Mouse (Mus musculus) cerebellum, adult 18-20 months (tissue): ENCODE data around the gene Slc24a3.
A peak's percentile ranks its signal among the peaks of the same experiment; 100 is the strongest.

Experiments used
- DNase-seq, 2 experiments: peaks; one replicate each; pipeline ENCODE4 v3.0.0; 2021

Slc24a3 gene

DNA sequence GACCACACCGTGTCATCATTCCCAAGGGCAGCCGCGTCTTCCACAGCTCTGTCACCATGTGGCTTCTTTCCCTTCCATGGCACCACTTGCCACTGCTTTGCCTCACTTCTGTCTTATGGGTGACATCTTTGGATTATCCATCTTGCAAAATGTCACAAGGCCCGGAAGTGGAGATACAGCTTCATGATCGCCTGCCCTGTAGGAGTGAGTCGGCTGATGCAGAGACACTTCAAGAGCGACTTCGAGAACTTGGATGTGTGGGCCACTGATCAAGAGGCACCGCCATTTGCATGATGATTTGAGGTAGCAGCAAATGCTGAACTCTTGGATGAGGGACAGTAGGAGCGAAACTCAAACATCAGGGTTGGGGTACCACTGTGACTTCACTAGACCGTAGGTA, 46.0 kb downstream of the Slc24a3 start:
- DNase-seq, result no peak

DNA sequence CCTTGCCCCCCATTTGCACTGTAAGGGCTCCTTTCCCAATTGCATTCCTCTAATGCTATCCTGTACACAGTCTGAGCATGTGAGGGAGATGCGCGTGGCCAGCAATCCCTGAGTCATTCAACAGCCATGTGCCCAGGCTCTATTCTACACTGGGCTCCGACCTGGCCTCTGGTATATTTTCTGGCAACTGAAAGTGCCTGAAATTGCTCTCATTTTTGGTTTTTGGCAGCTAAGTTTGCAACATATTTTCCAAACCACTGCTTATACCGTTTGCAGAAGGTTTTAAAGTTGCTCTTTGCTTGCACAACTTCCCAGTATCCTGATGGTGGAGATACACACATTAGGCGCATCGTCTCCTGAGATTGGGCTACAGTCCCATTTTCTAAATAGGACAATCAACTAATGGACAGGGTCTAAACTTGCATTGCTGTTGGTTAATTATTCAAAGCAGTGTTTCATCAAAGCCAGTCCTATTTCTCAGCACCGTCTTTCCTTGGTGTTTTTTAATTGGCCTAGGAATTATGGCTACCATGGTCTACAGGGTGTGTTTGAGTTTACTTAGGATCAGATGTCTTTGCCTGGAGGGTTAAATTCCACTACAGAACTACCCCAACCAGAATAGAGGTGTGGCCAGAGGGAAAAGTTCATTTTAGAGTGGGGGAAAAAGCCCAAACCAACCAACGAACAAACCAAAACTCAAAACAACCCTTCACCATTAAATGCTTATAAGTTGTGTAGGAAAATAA, 46.7 kb downstream of the Slc24a3 start:
- DNase-seq, result no peak

DNA sequence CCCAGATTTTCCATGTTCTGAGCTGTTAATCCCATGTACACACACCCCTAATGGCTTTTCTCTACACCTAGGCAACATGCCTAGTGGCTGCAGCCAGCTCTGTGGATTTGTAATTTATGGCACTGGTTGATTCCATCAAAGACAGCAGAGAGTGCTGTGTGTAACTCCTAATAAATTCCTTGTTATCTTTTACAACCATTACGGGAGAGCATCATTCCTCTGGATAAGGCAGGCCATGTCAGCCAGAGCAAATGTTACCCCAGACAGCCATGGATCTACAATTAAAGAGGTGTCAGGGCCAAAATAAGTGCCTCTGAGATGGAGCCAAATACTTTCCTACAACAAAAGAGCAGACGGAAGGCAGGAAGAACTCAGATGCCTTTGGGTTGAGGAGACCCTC, 49.0 kb downstream of the Slc24a3 start:
- DNase-seq, result no peak

DNA sequence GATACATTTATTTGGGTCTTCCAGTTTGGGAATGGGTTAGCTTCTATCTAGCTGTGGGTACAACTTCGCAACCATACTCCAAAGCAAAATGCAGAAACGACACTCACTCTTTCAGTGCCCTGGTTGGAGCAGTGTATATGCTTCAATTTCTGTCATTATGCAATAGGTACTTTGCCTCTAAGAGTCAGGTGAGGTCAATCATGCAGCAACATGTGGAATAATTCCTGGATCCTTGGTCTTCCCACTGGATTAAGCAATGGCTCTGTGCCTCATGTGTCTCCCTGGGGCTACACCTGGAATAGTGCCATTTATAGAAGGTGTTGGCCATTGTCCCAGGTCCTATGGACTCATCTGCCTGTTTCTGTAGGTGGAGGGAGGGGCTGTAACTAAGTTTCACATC, 49.9 kb downstream of the Slc24a3 start:
- no peak for DNase-seq

DNA sequence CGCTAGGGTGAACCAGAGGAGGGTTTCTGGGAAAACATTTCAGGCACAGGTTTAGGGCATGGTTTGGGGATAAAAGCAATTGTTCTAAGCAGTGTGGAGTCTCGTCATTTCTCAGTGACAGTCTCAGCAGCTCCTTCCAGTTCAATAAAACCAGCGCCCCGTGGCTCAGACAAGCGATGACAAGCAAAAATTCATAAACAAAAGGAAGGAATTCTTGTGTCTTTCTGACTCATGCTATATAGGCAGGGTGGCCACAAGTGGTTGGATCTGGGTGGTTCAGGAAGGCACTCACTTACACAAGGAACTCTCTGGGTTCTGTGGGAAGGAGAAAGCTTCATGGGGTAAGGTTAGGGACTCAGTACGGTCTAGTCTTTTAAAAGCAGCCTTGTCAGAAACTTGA, 51.7 kb downstream of the Slc24a3 start:
- DNase-seq, result no peak

DNA sequence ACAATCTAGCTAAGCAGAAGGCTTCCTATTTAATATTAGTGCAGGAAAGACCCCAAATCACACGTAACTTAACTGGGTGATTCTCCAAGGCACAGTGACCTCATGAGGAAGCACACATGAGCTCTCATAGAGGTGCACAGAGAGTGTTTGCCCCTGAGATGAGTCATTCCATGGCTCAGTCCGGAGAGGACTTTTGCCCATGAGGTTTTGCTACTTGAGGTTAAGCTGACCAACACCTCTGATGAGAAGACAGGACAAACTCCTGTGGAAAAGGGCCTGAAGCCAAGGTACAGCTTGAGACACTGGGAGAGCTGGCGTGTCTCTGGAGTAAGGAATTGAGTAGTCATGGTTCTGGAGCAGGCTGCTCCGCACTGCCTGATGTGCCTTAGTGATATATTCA, 56.1 kb downstream of the Slc24a3 start:
- DNase-seq, result no peak

DNA sequence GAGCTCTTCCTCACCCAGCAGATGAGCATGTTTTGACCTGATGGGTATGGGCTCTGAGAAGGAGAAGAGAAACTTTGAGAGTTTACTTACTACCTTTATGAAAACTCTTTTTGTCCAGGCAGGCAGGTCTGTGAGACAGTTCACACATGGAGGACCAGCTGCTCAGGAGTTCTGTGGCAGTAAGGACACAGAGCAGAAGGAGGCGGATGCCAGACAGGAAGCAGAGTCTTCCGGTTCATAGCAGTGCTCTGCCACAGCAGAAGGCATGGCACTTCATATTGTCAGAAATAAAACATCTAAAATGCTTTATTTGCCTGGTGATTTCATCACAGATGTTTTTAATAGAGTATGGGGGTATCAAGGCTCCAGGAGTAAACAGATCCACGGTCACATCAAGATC, 58.1 kb downstream of the Slc24a3 start:
- peak in 1 of 2 experiments; percentile 11 for DNase-seq

DNA sequence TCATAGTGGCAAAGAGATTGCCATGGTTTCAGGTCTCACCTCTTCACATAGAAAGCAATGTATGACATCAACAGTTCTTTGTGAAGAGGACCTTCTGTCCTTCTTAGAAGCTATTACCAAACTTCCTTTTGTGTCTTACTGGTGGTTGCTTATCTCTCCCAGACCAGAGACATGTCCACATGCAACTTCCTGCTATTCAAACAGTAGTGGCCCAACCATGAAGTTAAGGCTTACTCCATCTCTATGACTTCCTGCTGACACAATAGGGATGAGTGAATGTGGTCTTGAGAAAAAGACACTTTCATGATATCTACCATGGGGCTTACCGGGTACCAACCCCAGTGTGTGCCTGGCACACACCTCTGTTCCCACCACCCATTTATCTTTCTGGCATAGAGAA, 58.5 kb downstream of the Slc24a3 start:
- DNase-seq, result no peak

DNA sequence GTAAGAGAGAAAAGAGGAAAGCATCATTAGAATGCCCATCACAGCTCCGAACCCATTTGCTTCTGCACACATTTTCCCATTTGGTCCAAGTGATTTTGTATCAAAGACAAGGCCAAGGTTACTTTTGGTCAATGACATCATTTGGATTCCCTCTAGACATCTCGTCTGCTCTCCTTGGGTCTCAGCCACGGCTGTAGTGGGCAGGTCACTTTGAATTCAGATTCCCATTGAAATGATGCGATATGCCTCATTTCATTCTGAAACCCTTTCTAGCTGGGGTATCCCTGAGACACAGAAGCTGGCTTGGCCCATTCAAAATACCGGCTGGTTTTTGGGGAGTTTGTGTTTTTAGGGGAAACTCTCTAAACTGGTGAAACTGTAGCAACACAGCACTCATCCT, 59.8 kb downstream of the Slc24a3 start:
- DNase-seq, result no peak

DNA sequence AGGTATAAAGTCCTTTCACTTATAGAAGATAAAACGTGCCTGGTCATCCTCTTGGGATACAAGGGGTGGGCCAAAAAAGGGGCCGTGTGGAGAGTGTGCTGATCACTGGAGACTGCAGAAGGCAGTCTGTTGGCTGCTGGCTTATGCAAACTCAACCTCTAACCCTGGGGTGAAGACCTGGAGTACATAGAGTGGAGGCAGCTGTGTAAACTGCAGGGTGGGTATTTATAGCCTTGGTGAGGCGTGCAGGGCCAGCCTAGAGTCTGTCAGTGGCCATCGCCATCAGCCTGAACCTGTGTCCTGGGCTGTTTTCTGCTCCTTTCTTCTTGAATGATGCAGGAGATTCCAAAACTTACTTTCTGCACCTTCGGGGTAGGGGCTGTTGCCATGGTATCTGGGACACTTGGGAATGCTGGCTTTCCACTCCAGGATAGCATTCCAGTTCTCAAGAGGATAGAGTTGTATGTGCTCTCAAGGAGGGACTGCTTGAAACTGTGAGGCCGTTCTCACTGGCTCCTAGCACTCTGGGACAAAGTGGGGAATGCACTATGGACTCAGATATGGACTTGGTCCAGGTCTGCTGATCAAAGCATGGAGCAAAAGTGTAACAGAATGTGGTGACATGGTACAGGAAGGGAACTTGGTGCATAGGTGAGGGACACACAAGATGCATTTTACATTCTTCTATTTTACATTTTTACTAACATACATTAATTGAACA, 65.4 kb downstream of the Slc24a3 start:
- DNase-seq, result no peak

DNA sequence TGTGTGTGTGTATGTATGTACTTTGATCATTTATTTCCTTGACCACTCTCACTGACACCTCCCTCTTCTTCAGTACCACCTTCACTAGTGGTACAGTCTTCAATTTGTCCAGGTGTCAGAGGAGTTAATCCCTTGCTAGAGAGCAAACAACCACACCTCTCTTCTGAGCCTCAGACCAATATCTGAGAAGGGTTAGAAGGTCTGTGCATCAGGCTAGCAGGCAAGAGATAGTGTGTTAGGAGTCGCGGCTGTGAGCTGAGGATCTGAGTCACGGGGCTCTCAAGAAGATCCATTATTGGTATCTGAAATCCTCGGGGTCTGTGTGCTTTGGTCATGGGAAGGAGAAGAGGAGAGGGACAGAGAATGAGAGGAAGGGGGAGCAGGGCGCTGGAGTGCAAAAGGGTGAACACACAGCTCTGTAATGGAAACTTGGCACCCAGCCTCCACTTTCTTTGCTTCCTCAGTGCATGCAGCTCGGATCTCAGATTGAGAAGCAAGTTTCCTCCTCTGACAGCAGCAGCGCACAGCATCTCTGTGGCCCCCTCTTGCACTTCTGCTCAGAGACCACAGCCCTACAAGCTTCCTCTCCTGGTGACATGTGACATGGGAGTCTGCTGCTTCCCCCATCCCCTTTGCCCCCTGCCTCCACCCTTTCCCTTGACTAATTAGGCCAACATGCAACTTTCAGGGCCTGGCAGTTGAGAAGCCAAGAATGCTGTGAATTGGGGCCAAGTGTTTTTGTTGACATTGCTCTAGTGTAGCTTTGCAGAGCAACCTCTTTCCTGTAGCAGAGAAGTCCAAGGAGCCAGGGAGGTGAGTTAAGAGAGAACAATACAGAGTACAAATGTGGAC, 66.2 kb downstream of the Slc24a3 start:
- peak; percentile 10 to 22 for DNase-seq

DNA sequence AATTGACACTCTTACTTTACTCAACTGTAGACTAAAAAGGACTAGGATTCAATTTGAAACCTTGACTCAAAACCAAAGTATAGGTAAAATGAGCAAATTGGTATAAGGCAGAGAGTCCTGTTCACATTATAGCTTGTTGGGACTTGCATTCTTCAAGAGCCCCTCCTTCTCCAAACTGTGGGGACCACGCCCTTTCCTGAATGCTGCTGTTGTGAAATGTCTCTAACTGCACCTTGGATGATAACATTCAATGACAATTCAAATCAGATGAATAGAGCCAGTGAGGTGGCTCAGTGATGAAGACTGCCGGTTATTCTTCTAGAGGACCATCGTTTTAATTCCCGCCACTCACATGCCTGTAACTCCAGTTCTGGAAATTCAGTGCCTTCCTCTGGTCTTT, 78.8 kb downstream of the Slc24a3 start:
- no peak for DNase-seq

DNA sequence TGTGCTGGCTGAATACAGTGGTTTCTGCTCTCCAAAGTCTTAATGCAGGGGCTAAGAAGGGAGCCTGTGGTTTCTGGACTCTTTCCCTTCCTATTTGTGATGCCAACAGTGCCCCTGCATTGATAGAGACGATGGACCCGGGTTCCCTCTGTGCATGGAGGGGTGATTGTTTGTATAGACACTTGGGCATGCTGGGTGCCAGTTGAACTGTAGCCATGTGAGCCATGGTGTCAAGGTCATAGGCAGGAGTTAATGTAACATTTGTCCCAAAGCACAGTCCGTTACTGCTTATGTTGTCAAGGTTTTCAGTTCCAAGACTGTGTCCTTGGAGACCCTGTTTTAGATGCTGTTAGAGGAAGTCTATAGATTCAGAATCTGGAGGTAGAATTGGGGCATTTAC, 80.6 kb downstream of the Slc24a3 start:
- DNase-seq, result no peak

DNA sequence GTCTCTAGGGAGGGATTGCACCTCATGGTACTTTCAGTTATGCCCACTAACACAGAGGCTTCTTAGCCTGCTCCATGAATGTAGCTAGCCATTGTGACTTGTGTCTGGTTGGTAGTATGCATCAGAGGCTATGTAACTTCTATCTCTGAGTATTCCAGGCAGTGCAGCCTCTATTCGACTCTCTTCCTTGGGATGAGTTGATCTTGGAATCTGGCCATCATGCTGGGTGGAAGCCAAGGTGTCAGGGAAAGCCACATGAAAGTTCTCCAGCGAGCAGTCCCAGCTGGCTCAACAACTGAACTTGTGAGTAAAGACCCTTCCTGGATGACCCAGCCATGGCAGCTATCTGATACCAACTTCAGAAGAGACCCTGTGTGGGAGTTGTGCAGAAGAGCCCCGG, 89.8 kb downstream of the Slc24a3 start:
- DNase-seq, result peak; percentile 26 to 36

DNA sequence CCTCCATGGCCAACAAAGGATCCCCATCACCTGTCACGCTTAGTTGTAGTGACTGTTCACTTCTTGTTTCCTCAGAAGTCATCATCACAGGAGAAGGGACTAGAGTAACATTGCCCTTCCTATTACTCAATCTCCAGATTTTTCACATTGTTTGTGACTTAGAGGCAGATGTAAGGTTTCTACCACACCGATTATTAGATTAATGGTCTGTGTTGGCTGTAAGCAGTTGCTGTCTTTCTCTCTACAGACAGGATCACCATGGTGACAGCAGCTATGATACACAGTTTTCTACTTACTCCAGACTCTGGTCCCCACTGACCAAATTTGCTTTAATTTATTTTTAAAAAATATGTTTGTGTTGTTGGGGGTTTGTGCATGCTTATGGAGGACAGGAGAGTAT, 90.3 kb downstream of the Slc24a3 start:
- DNase-seq, result no peak

DNA sequence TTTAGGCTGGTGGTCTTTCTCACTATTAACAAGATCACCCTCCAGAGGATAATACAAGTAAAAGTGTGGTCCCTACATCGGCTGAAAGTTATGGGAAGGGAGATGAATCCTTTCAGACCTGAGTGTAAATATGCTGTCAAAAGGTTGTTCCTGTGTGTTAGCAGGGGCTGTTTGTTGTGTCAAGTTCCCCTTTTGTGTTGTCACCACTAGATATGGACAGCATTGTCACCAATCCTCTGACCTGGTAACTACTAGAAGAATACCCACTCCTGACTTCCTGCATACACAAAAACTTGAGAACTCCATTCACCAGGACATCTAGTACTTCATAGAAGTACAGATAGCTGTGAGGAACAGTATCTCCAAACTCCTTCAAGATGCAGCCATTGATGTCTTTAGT, 93.0 kb downstream of the Slc24a3 start:
- no peak for DNase-seq

DNA sequence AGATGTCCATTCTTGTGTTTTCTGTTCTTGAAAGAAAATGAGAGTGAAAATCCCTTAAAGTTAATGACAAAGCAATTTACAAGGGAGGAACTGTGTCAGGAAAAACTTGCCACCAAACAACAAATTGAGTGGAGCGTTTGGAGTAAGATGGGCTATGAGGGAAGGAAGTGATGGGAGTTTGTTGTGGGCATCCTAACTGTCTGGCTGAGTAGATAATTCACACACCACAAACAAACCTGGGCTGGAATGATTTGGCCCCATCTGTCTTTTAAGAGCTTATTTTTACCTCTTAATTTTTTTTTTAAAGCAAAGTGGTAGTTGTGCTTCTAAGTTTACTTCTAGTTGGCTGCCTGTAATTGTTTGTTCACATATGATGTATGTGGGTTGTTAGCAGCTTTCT, 94.6 kb downstream of the Slc24a3 start:
- no peak for DNase-seq

DNA sequence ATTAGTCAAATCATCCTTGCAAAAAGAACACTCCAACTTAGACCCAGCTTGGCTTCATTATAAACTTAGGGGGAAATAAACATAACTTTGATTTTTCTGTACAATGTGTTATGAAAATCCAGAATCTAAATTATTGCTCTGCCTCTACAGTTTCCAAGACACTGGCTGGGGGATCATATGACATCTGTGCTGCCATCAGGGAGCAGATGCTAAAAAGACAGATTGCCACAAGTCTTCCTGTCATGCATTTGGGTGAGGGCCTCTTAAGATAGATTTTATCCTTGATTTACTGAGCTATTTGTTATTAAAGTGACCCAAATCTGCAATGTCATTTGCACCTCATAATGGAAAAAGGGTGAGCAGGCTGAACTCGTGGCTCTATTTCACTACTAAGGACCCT, 99.2 kb downstream of the Slc24a3 start:
- DNase-seq, result no peak

DNA sequence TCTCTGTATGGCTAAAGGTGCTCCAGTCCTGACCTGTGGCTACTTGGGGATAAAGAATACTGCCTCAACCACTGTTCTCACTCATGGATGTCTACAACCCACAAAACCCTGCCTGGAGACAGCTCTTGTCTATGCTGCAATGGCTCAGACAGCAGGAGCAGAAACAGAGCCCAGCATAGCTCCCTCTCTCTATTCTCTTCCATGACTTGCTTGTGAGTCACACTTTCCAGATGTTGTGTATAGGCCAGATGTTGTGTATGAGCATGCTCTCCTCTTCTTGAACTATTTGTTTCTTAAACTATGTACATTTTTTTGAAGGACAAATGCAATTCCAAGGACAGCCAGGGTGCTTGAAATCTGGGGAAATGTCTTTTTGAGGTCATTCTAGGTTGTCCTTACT, 101.4 kb downstream of the Slc24a3 start:
- DNase-seq, result no peak

DNA sequence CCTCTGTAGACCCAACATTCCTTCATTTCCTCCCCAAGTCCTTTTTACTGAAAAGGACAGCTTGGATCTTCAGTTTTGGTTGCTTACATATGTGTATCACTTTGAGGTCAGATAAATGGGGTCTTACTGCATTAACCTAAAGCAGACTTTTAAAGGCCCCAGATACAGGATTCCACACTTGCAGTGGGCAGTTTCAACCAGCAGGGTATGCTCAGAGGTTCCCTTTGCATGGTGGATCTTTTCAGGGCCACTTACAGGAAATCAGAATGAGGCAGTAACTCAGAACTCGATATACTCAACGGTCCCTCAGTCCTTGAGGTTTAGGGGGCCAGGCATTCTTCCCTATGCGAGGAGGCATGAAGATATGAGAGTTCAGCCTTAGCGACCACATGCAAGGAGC, 101.9 kb downstream of the Slc24a3 start:
- no peak for DNase-seq

DNA sequence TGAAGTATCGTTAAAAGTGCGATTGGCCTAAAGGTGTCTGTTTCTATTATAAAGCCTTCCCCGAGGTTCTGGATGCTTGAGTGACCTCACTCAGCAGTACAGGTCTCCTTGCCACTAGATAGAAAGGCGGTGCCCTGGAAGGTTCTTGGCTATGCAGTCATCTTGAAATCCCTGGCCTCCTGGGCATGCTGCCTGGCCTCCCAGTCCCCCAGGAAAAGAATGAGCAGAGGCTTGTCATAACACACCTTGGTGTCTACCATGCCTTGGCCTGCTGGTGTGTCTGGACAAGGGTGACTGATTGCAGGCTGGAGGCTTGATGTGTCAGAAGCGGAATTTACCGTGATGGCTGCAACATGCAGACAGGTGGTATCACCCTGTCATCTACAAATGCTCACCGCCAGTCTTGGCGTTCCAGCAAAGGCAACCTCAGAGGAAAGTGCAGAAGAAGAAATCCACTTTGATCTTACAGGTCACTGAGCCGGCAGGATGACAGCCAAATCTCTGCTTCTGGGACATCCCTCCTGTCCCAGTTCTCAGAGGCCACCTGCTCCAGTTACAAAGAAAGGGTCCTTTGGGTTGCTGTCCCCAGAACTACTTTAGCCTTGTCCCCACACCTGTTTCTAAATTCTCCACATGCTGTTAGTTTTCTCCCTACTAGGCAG, 106.6 kb downstream of the Slc24a3 start:
- peak; percentile 13 to 28 for DNase-seq

DNA sequence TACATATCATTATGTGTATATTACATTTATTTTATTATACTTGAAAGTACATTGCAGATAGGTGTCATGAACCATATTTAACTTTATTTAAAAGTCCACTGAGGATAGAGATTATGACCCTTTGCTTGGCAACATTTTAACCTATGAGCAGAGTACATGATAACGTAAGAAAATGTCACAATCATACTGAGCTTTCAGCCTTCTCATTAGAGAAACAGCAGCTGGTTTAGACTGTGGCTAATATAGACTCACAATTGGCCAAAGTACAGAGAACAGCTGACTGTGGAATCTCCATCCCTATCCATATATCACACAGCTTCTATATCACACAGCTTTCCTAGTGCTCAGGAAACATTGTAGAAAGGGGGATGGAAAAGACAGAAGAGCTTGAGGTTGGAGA, 111.8 kb downstream of the Slc24a3 start:
- no peak for DNase-seq

DNA sequence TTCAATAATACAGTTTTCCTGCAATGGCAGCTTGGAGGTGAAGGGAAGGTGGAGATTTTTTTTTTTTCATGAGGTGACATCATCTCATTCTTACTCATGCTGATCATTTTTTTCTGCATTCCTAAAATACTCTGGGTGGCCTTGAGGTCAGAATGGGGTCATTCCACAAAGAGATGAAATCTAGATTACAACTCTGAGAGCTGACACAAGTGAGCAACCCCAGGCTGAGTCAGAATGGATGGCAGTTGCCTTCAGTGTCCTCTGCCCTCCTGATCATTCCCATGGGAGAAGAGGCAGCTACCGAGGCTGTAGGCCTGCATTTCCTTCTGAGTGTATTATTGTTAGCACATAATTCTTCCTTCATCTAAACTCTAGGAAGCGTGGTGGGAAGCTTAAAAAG, 116.2 kb downstream of the Slc24a3 start:
- no peak for DNase-seq
